Mouse (Mus musculus) large intestine, adult 2 months (tissue): ENCODE data around the gene Ndel1. TPM values are rescaled to one million over a fixed set of nuclear protein-coding genes. Genes with fewer than 3 reads are reported as not detected.
A peak's percentile ranks its signal among the peaks of the same experiment; 100 is the strongest.
"Not testable (repeated sequence)": the region's sequence is repeated elsewhere in the genome, so short reads cannot be mapped to it uniquely, and the experiment has no call there.

ENCODE experiments used
- DNase-seq: peaks from one replicate; pipeline ENCODE4 v3.0.0-alpha.2; 2012; ENCODE audit warnings: low read depth, low spot score
- WGBS: fragments of 180-500 bp; shearing (Covaris S2); methylation state at CpG from one replicate; pipeline ENCODE4 v1.1.7; 2018; 5-methylcytosine and 5-hydroxymethylcytosine counted together
- polyA plus RNA-seq: library from polyadenylated mRNA; depleted of rRNA; stranded (reverse); fragments of >200 nt; gene quantifications from 2 replicates; pipeline ENCODE4 v1.2.3, GENCODE M21; 2012

The Ndel1 gene
- polyA plus RNA-seq, 1 experiment: 31.3 TPM

DNA sequence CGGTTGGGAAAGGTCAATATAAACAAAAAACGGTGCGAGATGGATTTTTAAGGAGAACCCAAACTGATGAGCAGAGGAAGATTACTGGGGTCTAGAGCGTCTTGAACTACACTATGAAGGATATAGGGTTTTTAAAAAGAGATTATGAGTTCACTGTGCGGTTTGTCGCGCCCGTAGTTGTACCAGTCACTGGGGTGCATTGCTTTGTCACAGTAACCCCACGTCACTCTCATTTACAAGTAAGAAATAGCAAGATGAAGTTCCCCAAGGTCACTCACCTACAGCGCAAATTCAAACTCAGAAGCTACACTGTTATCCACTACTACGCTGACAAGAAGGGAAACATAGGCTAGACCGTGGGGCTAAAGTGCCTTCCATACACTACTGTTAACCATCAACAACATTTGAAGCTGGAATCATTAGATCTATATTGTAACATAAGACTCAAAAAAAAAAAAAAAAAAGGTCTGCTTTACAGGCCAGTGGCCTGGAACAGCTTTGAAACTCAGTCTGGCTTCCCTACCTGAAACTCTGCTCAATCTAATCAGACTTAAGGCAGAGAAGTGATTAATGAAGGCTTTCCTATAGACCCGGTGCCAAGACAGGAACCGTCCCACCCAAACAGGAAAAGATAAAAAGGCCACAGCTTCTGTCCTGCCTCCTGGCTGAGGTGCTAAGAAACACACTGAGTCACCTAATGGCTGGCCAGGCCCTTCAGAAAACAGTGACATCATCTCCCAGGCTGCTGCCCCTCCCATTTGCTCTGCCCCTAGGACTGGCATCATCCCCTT lies 17.9 kb downstream of the Ndel1 start:
- WGBS: 23% methylated on average over 14 of the region's 14 CpGs
- no peak for DNase-seq

DNA sequence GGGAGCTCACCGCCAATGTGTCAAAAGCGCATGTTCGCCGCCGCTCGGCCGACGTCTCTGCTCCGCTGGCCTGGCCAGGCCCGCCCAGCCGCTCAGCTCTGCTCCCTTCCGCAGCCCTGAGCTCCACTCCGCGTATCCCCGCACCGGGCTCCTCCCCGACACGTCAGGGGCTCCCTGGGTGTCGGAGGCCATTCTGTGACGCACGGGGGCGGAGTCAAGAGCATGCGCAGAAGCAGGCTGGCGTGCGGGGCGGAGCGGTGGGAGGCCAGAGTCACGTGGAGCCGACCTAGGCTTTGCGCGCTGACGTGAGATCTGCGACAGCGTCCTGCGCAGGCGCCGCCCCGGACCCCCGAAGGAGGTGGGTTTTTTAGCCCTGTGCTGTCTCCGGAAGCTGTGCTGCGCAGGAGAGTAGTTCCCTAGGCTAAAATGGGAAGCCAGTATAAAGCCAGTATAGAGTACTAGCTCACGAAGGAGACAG lies 18.7 kb downstream of the Ndel1 start:
- under 1% methylated on average over 42 of the region's 42 CpGs for WGBS
- DNase-seq: peak; percentile 96

- DNase-seq: no peak
- WGBS: under 1% methylated on average over 36 of the region's 36 CpGs
Measured at GRCm38 (mm10) chr11:68852486-68852901, 19.2 kb downstream of the Ndel1 start.

GRCm38 (mm10) chr11:68851644-68852485 lies 19.8 kb downstream of the Ndel1 start:
- DNase-seq: no peak
- WGBS: under 1% methylated on average over 13 of the region's 13 CpGs

- DNase-seq: no peak
- WGBS: 66% methylated on average over 7 of the region's 7 CpGs
Measured at GRCm38 (mm10) chr11:68850862-68851261, 20.8 kb downstream of the Ndel1 start.

GRCm38 (mm10) chr11:68839606-68840005 lies 32.1 kb downstream of the Ndel1 start:
- no peak for DNase-seq
- 84% methylated on average over 5 of the region's 5 CpGs for WGBS

- WGBS: 91% methylated on average over 3 of the region's 3 CpGs
Measured at GRCm38 (mm10) chr11:68835034-68835433, 36.6 kb downstream of the Ndel1 start.

GRCm38 (mm10) chr11:68833593-68833992 lies 38.1 kb downstream of the Ndel1 start:
- no peak for DNase-seq

More at GRCm38 (mm10) chr11:68835034-68835433, 36.6 kb downstream of the Ndel1 start:
- DNase-seq: no peak

DNA sequence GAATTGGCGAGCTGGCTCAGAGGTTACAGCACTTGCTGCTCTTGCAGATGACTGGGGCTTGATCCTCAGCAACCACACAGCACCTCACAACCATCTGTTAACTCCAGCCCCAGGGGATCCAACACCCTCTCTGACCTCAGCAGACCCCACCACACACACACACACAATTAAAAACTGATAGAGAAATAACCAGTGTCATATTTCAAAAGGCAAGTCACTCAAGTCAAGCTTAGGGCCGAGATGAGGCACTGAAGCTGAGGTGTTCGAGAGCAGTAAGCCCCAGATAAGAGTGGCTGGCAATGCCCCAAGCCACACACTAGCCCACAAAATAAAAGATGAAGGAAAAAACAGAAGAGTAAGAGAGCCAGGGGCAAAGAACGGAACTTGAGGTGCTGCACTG lies 38.9 kb downstream of the Ndel1 start:
- 61% methylated on average over 4 of the region's 4 CpGs for WGBS
- no peak for DNase-seq

DNA sequence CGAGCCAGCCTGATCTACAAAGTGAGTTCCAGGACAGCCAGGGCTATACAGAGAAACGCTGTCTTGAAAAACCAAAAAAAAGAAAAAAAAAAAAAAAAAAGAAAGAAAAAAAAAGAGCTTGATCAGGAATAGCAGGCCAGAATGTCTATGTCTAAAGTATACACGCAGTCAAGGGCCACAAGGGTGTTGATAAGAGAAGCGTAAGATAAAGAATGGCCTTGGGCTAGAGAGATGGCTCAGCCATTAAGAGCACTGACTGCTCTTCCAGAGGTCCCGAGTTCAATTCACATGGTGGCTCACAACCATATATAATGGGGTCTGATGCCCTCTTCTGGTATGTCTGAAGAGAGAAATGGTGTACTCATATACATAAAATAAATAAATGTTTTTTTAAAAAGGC lies 40.1 kb downstream of the Ndel1 start:
- 95% methylated on average over 5 of the region's 5 CpGs for WGBS
- DNase-seq: not testable (repeated sequence)

- 61% methylated on average over 3 of the region's 3 CpGs for WGBS
- no peak for DNase-seq
Measured at GRCm38 (mm10) chr11:68826735-68827134, 44.9 kb downstream of the Ndel1 start.

DNA sequence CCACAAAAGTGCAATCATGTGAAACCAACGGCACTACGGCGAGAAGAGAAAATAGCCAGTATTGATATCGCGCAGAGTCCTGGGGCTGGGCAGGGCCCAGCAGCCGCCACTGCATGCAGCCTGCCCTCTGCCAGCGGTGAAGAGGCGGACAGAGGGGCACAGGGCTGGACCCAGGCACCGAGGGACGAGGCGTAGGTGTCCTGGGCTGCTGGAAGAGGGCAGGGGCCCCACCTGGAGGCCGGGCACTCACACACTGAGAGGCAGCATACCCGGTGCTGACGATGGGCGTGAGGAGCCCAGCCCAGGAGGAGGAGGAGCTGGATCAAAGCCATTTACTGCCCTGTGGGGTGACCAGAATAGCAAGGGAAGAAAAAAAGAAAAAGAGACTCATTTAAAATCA lies 49.3 kb downstream of the Ndel1 start:
- WGBS: 75% methylated on average over 15 of the region's 15 CpGs
- no peak for DNase-seq

- DNase-seq: no peak
- WGBS: 73% methylated on average over 14 of the region's 14 CpGs
Measured at GRCm38 (mm10) chr11:68819226-68819805, 52.3 kb downstream of the Ndel1 start.

DNA sequence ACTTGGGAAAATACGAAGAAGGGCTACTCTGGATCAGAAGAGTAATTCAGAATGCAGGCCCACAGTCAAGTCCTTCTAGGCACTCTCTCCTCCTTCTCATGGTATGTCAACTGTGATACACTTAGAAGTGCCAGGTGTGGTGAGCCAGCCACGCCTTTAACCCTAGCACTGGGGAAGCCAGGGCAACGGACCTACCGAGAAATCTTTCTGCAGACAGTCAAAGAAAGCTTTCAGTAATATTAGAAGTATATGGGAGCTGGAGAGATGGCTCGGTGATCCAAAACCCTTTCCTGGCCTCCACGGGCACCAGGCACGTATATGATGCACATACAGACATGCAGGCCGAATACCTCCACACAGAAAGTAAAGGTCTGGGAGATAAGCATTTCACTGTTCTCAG lies 53.2 kb downstream of the Ndel1 start:
- 71% methylated on average over 8 of the region's 8 CpGs for WGBS
- no peak for DNase-seq

- 81% methylated on average over 9 of the region's 9 CpGs for WGBS
- DNase-seq: no peak
Measured at GRCm38 (mm10) chr11:68811881-68812577, 59.6 kb downstream of the Ndel1 start.

DNA sequence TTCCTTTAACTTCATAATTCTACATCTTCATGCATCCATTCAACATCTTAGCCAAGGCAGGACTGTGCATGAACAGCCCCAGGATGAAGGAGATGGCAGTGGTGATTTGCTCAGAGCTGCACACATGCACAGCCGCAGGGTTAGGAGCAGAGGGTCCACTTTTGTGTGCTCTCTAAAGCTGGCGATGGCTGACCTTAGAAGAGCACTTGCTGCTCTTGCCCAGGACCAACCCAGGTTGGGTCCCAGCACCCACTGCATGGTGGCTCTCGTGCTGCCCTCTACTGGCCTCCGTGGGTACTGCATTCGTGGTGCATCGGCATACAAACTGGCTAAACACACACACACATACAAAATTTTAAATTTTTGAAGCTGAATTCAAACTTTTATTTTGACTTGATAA lies 63.9 kb downstream of the Ndel1 start:
- no peak for DNase-seq
- WGBS: 34% methylated on average over 6 of the region's 6 CpGs

DNA sequence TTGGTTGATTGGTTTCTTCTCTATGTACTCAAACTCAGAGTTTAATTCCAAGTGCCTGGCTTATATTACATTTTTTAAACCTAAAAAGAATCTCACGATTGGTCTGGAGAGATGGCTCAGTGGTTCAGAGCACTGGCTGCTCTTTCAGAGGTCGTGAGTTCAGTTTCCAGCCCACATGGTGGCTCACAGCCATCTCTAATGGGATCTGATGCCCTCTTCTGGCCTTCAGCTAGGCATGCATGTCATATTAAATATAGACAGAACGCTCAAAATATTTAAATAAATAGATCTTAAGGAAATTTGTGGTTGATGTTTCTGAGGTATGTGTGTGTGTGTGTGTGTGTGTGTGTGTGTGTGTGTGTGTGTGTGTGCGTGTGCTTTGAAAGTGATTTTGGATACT lies 66.5 kb downstream of the Ndel1 start:
- no peak for DNase-seq
- WGBS: 46% methylated on average over 4 of the region's 4 CpGs

DNA sequence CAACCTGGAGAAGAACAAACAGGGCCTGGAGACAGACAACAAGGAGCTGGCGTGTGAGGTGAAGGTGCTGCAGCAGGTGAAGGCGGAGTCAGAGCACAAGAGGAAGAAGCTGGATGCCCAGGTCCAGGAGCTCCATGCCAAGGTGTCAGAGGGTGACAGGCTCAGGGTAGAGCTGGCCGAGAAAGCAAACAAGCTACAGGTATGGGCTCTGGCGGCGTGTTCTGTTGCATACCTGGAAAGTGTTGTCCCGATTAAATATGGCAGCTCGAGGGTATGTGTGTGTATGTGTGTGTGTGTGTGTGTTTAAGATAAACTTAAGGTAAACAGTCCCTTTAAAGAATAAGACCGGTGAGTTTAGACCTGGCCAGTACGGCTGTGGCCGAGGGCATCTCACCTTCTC lies 73.4 kb downstream of the Ndel1 start:
- 77% methylated on average over 10 of the region's 10 CpGs for WGBS
- no peak for DNase-seq

- DNase-seq: no peak
- WGBS: 34% methylated on average over 9 of the region's 9 CpGs
Measured at GRCm38 (mm10) chr11:68791794-68792193, 79.9 kb downstream of the Ndel1 start.

- WGBS: 91% methylated on average over 10 of the region's 10 CpGs
- DNase-seq: no peak
Measured at GRCm38 (mm10) chr11:68790720-68791119, 80.9 kb downstream of the Ndel1 start.
